Mouse (Mus musculus): ENCODE measurements around the gene Ccnl2.

Ccnl2 gene

GRCm38 (mm10) chr4:155840076-155841002 lies 28.1 kb downstream of the Ccnl2 start:
- DNase-seq (ENCODE audit: low spot score): no peak

- DNase-seq (ENCODE audit: low spot score): no peak
These were observed 28.7 kb downstream of the Ccnl2 start for GRCm38 (mm10) chr4:155841003-155841454.

GRCm38 (mm10) chr4:155841651-155842270 lies 29.5 kb downstream of the Ccnl2 start:
- DNase-seq (ENCODE audit: low spot score): no peak

DNA sequence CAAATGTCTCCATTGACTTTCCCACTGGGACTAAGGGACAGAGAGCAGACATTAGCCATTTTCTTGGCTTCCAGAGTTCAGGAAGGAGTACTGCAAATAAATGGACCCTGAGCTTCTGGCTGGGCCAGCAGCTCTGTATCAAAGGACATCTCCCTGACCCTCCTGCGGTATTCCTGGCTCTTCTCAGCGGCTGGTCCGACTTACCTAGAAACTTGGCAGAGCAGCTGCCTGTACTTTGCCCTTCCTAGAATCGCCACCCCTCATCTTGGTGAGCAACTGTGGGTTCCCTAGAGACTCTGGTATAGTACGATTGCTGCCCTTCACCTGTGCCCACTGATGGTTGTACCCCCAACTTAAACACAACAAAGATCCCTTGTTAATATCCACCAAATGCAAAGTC lies 30.9 kb downstream of the Ccnl2 start:
- DNase-seq (ENCODE audit: low spot score): no peak

GRCm38 (mm10) chr4:155846871-155847578 lies 34.7 kb downstream of the Ccnl2 start, which contains the start of gene Dvl1:
Gene Dvl1, plus strand, starts transcription at chr4:155847402.
- peak; percentile 51 for DNase-seq (ENCODE audit: low spot score)

GRCm38 (mm10) chr4:155847591-155848352 lies 35.5 kb downstream of the Ccnl2 start:
- DNase-seq (ENCODE audit: low spot score): no peak

GRCm38 (mm10) chr4:155848434-155849095 lies 36.3 kb downstream of the Ccnl2 start:
- no peak for DNase-seq (ENCODE audit: low spot score)

DNA sequence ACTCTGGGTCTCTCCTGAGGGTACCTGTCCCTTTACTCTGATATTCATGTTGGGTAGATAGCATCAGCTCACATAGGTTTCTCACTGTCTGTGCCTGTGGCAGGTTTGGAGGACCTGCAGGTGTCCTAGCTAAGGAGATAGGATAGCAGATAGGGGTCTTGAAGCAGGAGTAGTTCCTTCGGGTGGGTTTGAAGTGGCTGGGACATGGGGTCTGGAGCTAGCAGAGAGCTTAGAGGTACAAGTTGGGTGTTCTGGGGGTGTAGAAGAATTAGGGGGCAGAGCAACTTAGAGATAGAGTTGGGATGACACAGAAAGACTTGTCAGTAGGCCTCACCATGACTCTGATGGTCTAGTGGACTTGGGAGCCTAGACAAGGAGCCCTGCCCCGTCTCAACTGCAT lies 37.1 kb downstream of the Ccnl2 start:
- DNase-seq (ENCODE audit: low spot score): no peak

DNA sequence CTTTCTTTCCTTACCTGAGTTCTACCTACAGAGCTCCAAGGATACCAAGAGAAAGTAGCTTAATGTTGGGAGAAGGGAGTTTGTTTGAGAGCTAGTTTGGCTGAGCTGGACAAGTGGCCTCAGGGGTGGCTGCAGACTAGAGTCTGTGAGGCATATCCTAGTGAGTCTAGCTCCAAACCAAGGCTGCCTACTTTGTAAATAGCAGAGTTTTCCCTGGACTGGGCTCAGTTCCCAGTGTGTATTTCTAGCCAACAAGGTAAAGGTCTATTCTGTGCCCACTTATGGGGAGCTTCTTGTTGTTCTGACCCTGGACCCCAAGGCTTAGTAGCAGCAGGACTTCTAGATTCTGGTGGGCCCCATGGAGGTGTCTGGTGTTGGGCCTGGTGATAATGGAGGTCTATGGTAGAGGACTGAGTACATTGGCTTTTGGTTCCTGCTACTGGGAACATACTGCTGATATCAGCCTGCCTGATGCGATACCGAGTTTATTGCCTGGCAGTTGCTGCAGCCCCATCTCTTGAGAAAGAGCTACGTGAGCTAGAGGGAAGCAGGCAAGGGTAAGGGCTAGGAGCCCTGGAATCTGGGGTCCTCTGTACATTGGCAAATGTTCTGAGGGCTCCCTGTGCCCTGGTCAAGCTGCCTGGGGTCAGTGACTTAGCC lies 37.6 kb downstream of the Ccnl2 start:
- DNase-seq (ENCODE audit: low spot score): no peak

GRCm38 (mm10) chr4:155851368-155851767 lies 39.1 kb downstream of the Ccnl2 start:
- DNase-seq (ENCODE audit: low spot score): no peak

DNA sequence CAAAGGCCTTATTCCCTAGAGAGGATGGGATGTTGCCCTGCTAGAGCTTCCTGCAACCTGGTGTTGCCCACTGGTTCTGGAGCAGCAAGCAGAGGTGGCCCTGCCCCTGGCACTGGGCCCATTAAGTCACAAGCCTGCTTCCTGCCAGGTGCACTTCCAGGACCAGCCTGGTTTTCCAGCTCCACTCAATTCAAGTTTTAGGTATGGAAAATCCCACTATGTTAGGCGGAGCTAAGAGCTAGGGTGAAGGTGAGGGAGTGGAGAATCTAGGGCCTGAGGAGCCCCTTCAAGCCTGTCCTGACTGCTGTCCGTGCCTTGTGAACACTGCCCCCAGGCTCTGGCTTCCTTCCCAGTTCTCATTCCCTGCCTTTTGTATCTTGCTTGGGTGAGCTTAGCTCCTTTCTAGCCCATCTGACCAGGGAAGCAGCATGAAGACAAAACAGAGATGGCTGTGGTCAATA lies 39.7 kb downstream of the Ccnl2 start:
- no peak for DNase-seq (ENCODE audit: low spot score)

DNA sequence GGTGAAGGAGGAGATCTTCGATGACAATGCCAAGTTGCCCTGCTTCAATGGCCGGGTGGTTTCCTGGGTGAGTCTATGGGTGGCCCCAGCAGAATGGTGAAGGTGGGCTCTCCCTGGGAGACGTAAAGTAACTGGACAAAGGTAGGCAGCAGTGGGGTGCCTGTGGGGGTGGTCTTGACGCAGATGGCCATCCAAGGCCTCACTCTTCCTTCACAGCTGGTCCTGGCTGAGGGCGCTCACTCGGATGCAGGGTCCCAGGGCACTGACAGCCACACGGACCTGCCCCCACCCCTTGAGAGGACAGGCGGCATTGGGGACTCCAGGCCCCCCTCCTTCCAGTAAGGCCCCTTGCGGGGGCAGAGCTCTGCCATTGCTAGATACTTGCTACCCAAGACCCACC lies 41.1 kb downstream of the Ccnl2 start:
- no peak for DNase-seq (ENCODE audit: low spot score)

- no peak for DNase-seq (ENCODE audit: low spot score)
These were observed 42.7 kb downstream of the Ccnl2 start for GRCm38 (mm10) chr4:155854991-155855390.

DNA sequence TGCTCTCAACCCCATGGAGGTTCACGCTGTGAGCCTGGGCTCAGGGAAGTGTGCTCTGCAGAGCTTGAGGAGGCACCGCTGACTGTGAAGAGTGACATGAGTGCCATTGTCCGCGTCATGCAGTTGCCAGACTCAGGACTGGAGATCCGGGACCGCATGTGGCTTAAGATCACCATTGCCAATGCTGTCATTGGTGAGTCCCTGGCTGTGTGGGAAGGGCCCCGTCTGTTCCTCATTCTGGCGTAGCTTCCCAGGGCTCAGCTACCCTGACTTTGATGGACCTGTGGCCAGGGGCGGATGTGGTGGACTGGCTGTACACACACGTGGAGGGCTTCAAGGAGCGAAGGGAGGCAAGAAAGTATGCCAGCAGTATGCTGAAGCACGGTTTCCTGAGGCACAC lies 43.8 kb downstream of the Ccnl2 start:
- no peak for DNase-seq (ENCODE audit: low spot score)

- no peak for DNase-seq (ENCODE audit: low spot score)
These were observed 44.6 kb downstream of the Ccnl2 start for GRCm38 (mm10) chr4:155856881-155857280.

- no peak for DNase-seq (ENCODE audit: low spot score)
These were observed 47.0 kb downstream of the Ccnl2 start for GRCm38 (mm10) chr4:155859318-155859717.

DNA sequence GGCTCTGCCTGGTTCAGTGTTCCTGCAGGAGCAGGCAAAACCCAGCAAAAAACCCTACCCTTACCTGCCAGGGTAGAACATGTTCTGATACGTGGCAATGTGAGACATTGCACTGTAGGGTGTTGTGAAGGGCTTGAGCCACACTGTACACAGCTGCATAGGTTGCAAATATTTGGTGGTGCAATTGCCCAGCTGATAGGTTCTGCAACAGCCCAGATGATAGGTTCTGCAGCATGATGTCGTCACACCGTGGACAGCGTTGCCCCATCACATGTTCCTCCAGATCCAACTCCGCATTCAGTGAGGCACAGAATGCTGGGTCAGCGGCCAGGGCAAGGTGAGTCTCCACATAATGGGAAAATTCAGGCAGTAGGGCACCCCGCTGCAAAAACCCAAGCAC lies 49.5 kb downstream of the Ccnl2 start:
- DNase-seq (ENCODE audit: low spot score): no peak

DNA sequence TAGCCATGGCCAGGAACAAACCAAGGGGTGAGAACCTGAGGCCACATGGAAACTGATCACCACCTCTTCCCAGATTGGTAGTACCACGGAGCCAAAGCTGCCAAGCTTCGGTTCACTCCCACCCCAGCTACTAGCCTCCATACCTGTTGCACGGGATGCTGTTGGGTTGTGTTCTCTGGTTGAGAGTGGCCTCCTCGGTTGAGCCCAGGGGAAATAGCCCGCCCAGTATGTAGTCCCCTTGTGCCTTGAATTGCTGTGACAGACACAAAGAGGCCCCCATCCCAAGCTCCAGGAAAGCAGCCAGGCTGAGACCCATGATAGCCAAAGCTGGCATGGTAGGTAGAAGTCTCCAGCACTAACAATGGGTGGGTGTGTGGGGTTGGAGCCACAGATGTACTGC lies 50.7 kb downstream of the Ccnl2 start, which contains the start of gene Tas1r3:
Gene Tas1r3 (minus strand): TSS at position 362 of the 400 bp plus-strand sequence.
- no peak for DNase-seq (ENCODE audit: low spot score)

DNA sequence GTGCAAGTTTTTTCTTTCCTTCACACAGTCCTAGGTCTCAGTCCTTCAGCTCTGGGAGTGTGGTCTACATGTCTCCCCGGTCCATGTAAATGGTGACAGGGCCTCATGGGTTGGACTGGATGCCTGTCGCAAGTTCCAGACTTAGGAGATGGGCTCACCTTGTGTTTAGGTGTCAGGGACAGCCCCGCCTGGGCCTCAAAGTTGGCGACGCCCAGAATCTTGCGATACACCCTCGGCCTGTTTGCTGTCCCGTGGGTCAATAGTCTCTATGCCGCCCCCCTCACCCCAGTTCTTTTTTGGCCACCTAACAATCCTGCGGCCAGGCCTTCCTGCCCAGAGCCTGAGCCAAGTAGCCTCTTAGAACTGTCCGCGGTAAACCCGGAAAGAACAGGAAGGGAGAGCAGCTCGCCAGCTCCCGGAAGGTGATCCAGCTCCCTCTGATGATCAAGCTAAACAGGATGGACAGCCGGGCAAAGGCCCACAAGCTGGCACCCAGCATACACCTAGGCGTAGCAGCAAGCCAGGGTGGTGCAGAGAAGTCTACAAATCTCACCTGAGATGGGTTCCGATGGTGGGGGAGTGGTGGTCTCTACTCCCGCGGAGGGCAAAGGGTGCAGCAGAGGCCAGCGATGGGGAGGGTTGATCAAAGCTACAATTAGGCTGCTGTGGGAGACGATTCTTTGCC lies 56.5 kb downstream of the Ccnl2 start:
- no peak for DNase-seq (ENCODE audit: low spot score)
